Mouse (Mus musculus) liver, embryonic 11.5 days (tissue): ENCODE results near the gene Nrxn1. TPM values are rescaled to one million over a fixed set of nuclear protein-coding genes. Genes with fewer than 3 reads are reported as not detected.

Experiments
- ATAC-seq: fragments of 200-750 bp; cut with Nextera tagmentation; replicated peaks from 2 replicates; pipeline ENCODE4 v1.8.0; 2017; ENCODE audit warnings: moderate number of reproducible peaks, mild to moderate bottlenecking, moderate TSS enrichment, moderate library complexity; ENCODE audit not compliant: low FRiP score
- DNase-seq: peaks from one replicate; pipeline ENCODE4 v3.0.0-alpha.2; 2017; ENCODE audit warnings: low spot score
- H3K27ac ChIP-seq: fragments of 300-500 bp; sonication (generic); 2 replicates; pipeline ENCODE4 v1.5.1; 2014; ENCODE audit warnings: mild to moderate bottlenecking, low read depth, low read length, control low read depth
- H3K27me3 ChIP-seq: fragments of 300-500 bp; sonication (generic); replicated peaks from 2 replicates; pipeline ENCODE4 v1.6.1; 2014; ENCODE audit warnings: low read length, mixed read lengths; ENCODE audit not compliant: control insufficient read depth, insufficient read depth
- H3K36me3 ChIP-seq: fragments of 300-500 bp; sonication (generic); 2 replicates; pipeline ENCODE4 v1.6.1; 2014; ENCODE audit warnings: mild to moderate bottlenecking, low read length, moderate library complexity, mixed read lengths; ENCODE audit not compliant: control insufficient read depth, insufficient read depth
- H3K4me1 ChIP-seq: fragments of 300-500 bp; sonication (generic); replicated peaks from 2 replicates; pipeline ENCODE4 v1.6.1; 2014; ENCODE audit warnings: low read length, mixed read lengths; ENCODE audit not compliant: control insufficient read depth, insufficient read depth
- H3K4me2 ChIP-seq: fragments of 300-500 bp; sonication (generic); 2 replicates; pipeline ENCODE4 v1.6.1; 2014; ENCODE audit warnings: mild to moderate bottlenecking, control low read depth, moderate library complexity
- H3K4me3 ChIP-seq: fragments of 300-500 bp; sonication (generic); 2 replicates; pipeline ENCODE4 v1.5.1; 2014; ENCODE audit warnings: low read depth, low read length, control low read depth
- H3K9ac ChIP-seq: fragments of 300-500 bp; sonication (generic); 2 replicates; pipeline ENCODE4 v1.6.1; 2014; ENCODE audit warnings: low read depth, low read length, control low read depth
- H3K9me3 ChIP-seq: fragments of 300-500 bp; sonication (generic); 2 replicates; pipeline ENCODE4 v1.6.1; 2016; ENCODE audit warnings: low read length, inconsistent platforms, mixed read lengths; ENCODE audit not compliant: control insufficient read depth
- WGBS: fragments of 180-500 bp; shearing (Covaris S2); extraction: QIAGEN DNeasy Blood & Tissue Kit; methylation state at CpG from one replicate; pipeline ENCODE4 v1.1.7; 2014; 5-methylcytosine and 5-hydroxymethylcytosine counted together
- polyA plus RNA-seq: library from polyadenylated mRNA; unstranded; fragments of >200 nt; fragmentation: Nextera tagmentation; extraction: Ambion mirVana; gene quantifications from 2 replicates; pipeline ENCODE4 v1.2.1, GENCODE M21; 2014

Gene Nrxn1
- polyA plus RNA-seq, 1 experiment from 2014 or later = 0.70 TPM

GRCm38 (mm10) chr17:90060168-90060567, 1032.7 kb downstream of the Nrxn1 start:
- H3K9ac ChIP-seq = no peak overlapping the region
- no peak overlapping the region for H3K4me2 ChIP-seq
- WGBS = 69% methylated on average over 3 of the region's 3 CpGs

GRCm38 (mm10) chr17:90059320-90060111, 1033.4 kb downstream of the Nrxn1 start:
- H3K4me2 ChIP-seq = no peak overlapping the region
- H3K36me3 ChIP-seq = no peaks in the 10 kb centered on the region
- ATAC-seq (no peak), DNase-seq (no peak)
- H3K4me3 ChIP-seq = no peak overlapping the region
- H3K9ac ChIP-seq = no peak overlapping the region
- H3K9me3 ChIP-seq = no peaks in the 10 kb centered on the region
- no peaks in the 10 kb centered on the region for H3K27me3 ChIP-seq
- 76% methylated on average over 7 of the region's 7 CpGs for WGBS
- H3K27ac ChIP-seq = no peak overlapping the region
- H3K4me1 ChIP-seq = no peaks in the 10 kb centered on the region

More at GRCm38 (mm10) chr17:90060168-90060567, 1032.7 kb downstream of the Nrxn1 start:
- ATAC-seq (no peak), DNase-seq (no peak)
- Histone ChIP-seq H3K27ac (no peak overlapping the region), H3K4me3 (no peak overlapping the region), H3K27me3 (no peaks in the 10 kb centered on the region), H3K9me3 (no peaks in the 10 kb centered on the region), H3K4me1 (no peaks in the 10 kb centered on the region), H3K36me3 (no peaks in the 10 kb centered on the region)

GRCm38 (mm10) chr17:90054312-90054711, 1038.6 kb downstream of the Nrxn1 start:
- 67% methylated on average over 5 of the region's 5 CpGs for WGBS
- DNase-seq (no peak), ATAC-seq (no peak)
- Histone ChIP-seq H3K9ac (no peak overlapping the region), H3K4me3 (no peak overlapping the region), H3K27ac (no peak overlapping the region), H3K4me2 (no peak overlapping the region), H3K9me3 (no peaks in the 10 kb centered on the region), H3K4me1 (no peaks in the 10 kb centered on the region), H3K36me3 (no peaks in the 10 kb centered on the region), H3K27me3 (no peaks in the 10 kb centered on the region)

GRCm38 (mm10) chr17:90039316-90039715, 1053.6 kb downstream of the Nrxn1 start:
- H3K27ac ChIP-seq = no peak overlapping the region
- DNase-seq (no peak), ATAC-seq (no peak)
- 57% methylated on average over 1 of the region's 1 CpGs for WGBS
- no peaks in the 10 kb centered on the region for H3K27me3 ChIP-seq
- no peak overlapping the region for H3K4me2 ChIP-seq
- no peak overlapping the region for H3K9ac ChIP-seq
- no peaks in the 10 kb centered on the region for H3K4me1 ChIP-seq
- no peaks in the 10 kb centered on the region for H3K9me3 ChIP-seq
- H3K4me3 ChIP-seq = no peak overlapping the region
- no peaks in the 10 kb centered on the region for H3K36me3 ChIP-seq

- Histone ChIP-seq H3K9me3 (no peaks in the 10 kb centered on the region), H3K9ac (no peak overlapping the region), H3K4me2 (no peak overlapping the region), H3K4me3 (no peak overlapping the region), H3K36me3 (no peaks in the 10 kb centered on the region), H3K27ac (no peak overlapping the region), H3K27me3 (no peaks in the 10 kb centered on the region), H3K4me1 (no peaks in the 10 kb centered on the region)
- 84% methylated on average over 2 of the region's 2 CpGs for WGBS
- DNase-seq = no peak
- ATAC-seq = no peak
Observed at GRCm38 (mm10) chr17:90032416-90032815, 1060.5 kb downstream of the Nrxn1 start.

GRCm38 (mm10) chr17:90016636-90017035, 1076.2 kb downstream of the Nrxn1 start:
- Histone ChIP-seq H3K9me3 (no peaks in the 10 kb centered on the region), H3K27ac (no peak overlapping the region), H3K4me1 (no peaks in the 10 kb centered on the region), H3K9ac (no peak overlapping the region), H3K4me2 (no peak overlapping the region), H3K27me3 (no peaks in the 10 kb centered on the region), H3K36me3 (no peaks in the 10 kb centered on the region), H3K4me3 (no peak overlapping the region)
- no peak for ATAC-seq
- WGBS = 62% methylated on average over 1 of the region's 1 CpGs
- DNase-seq = no peak

- Histone ChIP-seq H3K36me3 (no peaks in the 10 kb centered on the region), H3K9me3 (no peaks in the 10 kb centered on the region), H3K27ac (no peak overlapping the region), H3K4me3 (no peak overlapping the region), H3K4me1 (no peaks in the 10 kb centered on the region), H3K4me2 (no peak overlapping the region), H3K27me3 (no peaks in the 10 kb centered on the region), H3K9ac (no peak overlapping the region)
- 88% methylated on average over 1 of the region's 1 CpGs for WGBS
- ATAC-seq (no peak), DNase-seq (no peak)
Observed at GRCm38 (mm10) chr17:90011761-90012160, 1081.1 kb downstream of the Nrxn1 start.

GRCm38 (mm10) chr17:90007438-90008109, 1085.3 kb downstream of the Nrxn1 start:
- Histone ChIP-seq H3K27ac (no peak overlapping the region), H3K4me1 (no peaks in the 10 kb centered on the region), H3K4me3 (no peak overlapping the region), H3K36me3 (no peaks in the 10 kb centered on the region), H3K4me2 (no peak overlapping the region), H3K27me3 (no peaks in the 10 kb centered on the region), H3K9me3 (no peaks in the 10 kb centered on the region), H3K9ac (no peak overlapping the region)
- 48% methylated on average over 5 of the region's 5 CpGs for WGBS
- ATAC-seq = no peak
- no peak for DNase-seq

- ATAC-seq (no peak), DNase-seq (no peak)
- no peaks in the 10 kb centered on the region for H3K27me3 ChIP-seq
- WGBS = 64% methylated on average over 4 of the region's 4 CpGs
- H3K4me3 ChIP-seq = no peak overlapping the region
- no peak overlapping the region for H3K9ac ChIP-seq
- no peaks in the 10 kb centered on the region for H3K9me3 ChIP-seq
- no peaks in the 10 kb centered on the region for H3K36me3 ChIP-seq
- no peaks in the 10 kb centered on the region for H3K4me1 ChIP-seq
- no peak overlapping the region for H3K27ac ChIP-seq
- H3K4me2 ChIP-seq = no peak overlapping the region
Observed at GRCm38 (mm10) chr17:89990651-89991050, 1102.2 kb downstream of the Nrxn1 start.
